Mouse (Mus musculus): ENCODE data around the gene Pdcd1.
"Not testable (repeated sequence)": the region's sequence is repeated elsewhere in the genome, so short reads cannot be mapped to it uniquely, and the experiment has no call there.

- TF ChIP-seq POLR2A (IDR thresholded peaks at IDR 0.05; ENCODE audit: insufficient read depth, low read depth, low read length); CTCF (IDR thresholded peaks at IDR 0.05): not testable (repeated sequence)
Observed at GRCm38 (mm10) chr1:93990209-93990608, 62.1 kb downstream of the Pdcd1 start, which contains the start of gene Gal3st2c.
